Mouse (Mus musculus): Measurements from ENCODE around the gene Arnt.
"Not testable (repeated sequence)": the region's sequence is repeated elsewhere in the genome, so short reads cannot be mapped to it uniquely, and the experiment has no call there.

The Arnt gene

DNA sequence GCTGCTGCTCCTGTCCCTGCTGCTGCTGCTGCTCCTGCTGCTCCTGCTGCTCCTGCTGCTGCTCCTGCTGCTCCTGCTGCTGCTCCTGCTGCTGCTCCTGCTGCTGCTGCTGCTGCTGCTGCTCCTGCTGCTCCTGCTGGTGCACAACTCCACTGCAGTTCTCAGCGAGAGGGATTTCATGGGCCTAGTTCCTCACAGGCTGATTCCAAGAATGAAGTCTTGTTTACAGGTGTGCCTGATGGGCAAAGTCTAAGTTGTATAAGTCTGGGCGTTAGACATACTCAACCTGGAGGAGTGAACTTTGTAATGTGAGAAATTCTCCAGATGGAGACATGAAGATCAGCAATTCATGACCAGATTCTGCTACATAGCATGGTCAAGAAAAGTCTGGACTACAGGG lies 90.5 kb downstream of the Arnt start:
- no peak for DNase-seq (ENCODE audit: inconsistent age in 2 of 2, low spot score in 1 of 2)

DNA sequence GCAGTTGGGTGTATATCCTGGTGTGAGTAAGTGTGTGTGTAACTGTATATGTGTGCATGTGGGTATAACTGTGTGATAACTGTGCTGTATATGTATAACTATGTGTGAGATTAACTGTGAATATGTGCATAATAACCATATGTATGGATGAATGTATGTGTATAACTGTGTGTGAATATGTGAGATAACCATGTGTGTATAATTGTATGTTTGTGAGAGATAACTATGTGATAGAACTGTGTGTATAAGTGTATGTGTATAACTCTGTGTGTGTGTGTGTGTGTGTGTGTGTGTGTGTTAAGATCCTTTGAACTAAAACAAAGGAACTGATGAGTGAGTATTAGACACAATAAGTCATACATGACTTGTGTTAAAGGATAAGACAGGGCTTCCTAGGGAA lies 91.9 kb downstream of the Arnt start:
- DNase-seq (ENCODE audit: inconsistent age in 2 of 2, low spot score in 1 of 2), result no peak

DNA sequence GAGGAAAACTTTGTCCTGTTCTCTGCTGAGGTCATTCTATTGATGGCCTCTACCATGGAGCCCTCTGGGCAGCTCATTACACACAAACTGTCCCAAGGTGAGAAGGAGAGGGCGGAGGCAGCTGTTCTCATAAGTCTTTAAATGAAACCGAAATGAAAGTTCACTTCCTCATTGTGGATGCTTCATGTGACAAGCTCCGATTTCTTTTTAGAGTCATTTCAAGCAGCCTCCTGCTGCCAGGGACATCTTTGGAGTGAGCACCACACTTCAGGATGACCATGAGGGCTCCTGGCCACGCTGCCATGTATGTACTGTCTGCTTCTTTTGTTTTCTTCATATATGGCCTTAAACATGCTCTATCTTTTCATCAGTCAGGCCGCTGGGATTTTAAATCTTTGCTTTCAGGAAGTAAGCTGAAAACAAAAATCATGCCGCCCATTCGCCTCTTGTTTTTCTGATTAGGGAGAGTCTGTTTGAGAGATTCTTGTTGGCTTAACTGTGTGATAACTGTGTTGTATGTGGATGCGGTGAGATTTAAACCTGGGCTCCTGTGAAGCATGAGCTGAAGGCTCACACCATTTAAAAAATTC lies 92.5 kb downstream of the Arnt start, which contains the start of gene Ctss:
Ctss (plus strand) TSS at position 165 of the 590 bp plus-strand sequence.
- no peak for DNase-seq (ENCODE audit: inconsistent age in 2 of 2, low spot score in 1 of 2)

DNA sequence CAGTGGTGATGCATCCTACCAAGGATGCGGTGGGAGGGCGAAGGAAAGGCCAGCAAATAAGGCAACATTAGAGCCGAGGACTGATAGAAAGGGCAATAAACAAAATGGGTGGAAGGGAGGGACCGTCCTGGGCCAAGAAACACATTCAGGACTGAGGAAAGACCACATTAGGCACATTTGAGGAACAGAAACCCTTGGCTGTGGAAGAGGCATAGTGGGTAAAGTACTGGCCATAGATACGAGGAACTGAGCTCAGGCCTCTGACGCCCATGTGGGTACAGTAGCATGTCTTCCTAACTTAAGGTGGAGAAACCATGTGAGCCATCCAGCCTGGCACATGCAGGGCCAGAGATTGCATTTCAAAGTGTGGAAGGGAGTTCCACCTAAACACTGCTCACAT lies 95.6 kb downstream of the Arnt start:
- no peak for DNase-seq (ENCODE audit: inconsistent age in 2 of 2, low spot score in 1 of 2)

DNA sequence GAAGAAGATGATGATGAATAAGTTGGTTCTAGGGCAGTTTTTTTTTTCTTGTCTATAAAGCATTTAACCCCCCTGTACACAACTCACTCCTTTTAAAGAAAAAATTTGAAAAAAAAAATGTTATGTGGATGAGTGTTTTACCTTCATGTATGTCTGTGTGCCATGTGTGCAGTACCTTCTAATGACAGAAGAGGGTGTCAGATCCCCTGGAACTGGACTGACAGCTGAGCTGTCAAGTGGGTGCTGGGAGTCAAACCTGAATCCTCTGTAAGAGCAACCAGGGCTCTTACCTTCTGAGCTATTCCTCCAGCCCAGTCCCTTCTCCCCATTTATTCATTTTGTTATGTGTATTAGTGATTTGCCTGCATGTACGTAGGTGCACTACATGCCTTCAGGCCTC lies 96.8 kb downstream of the Arnt start:
- DNase-seq (ENCODE audit: inconsistent age in 2 of 2, low spot score in 1 of 2), result no peak

DNA sequence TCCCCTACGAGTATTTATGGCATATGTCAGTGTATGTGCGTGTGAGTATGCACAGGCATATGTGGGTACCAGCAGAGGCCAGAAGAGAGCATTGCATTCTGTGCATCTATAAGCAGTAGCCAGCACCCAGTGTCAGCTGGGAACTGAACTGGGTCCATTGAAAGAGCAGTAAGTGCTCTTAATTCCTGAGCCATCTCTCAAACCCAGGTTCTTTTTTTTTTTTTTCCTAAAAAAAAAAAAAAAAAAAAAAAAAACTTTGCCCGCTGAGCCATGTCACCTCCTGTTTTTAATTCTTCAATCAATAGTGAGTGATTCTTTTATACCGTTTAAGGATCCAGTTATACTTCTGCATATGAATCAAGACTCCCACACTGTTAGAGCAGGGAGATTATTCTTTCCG lies 99.2 kb downstream of the Arnt start:
- DNase-seq (ENCODE audit: inconsistent age in 2 of 2, low spot score in 1 of 2), result no peak

DNA sequence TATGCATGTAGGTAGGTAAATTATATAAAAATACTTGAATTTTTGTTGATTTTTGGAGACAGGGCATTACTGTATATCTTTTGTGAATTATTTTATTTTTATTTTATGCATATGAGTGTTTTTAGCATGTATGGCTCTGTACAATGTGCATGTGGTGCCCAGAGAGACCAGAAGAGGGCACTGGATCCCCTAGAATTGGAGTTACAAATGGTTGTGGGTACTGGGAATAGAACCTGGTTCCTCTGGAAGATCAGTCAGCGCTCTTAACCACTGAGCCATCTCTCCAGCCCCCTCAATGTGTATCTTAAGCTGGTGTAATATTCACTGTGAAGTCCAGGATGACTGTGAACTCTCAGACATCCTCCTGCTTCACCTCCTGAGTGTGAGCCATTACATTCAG lies 100.7 kb downstream of the Arnt start:
- DNase-seq (ENCODE audit: inconsistent age in 2 of 2, low spot score in 1 of 2), result no peak

DNA sequence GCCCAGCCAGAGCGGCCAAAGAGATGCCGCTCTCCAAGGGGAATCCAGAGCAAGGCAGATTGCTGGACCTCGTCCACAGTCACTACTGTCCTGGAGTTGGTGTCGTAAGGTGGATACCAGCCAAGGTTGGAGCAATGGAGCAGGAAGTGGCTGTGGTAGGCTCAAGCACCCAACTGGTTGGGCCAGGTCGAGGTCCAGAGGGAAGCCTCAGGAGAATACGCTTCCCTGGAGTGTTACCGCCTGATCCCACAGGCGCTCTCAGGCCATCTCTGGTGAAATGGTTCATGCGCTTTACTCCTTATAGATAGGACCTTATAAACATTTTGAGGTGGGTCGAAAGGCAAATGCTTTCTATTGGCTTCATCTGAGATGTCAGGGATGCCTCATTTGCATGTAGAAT lies 104.7 kb downstream of the Arnt start:
- DNase-seq (ENCODE audit: inconsistent age in 2 of 2, low spot score in 1 of 2), result no peak

DNA sequence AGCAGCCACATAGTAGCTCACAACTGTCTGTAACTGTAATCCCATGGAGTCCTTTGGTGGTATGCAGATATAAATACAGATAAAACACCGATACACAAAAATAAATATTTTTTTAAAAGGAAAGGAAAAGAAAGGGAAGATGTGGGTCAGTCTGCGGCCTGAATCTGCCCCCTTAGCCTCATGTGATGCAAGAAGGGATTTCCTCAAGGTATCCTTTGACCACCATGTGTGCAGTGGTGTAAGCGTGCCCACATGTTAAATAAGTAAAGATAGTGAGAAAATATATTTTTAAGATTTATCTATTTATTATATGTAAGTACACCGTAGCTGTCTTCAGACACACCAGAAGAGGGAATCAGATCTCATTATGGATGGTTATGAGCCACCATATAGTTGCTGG lies 105.6 kb downstream of the Arnt start:
- no peak for DNase-seq (ENCODE audit: inconsistent age in 2 of 2, low spot score in 1 of 2)

DNA sequence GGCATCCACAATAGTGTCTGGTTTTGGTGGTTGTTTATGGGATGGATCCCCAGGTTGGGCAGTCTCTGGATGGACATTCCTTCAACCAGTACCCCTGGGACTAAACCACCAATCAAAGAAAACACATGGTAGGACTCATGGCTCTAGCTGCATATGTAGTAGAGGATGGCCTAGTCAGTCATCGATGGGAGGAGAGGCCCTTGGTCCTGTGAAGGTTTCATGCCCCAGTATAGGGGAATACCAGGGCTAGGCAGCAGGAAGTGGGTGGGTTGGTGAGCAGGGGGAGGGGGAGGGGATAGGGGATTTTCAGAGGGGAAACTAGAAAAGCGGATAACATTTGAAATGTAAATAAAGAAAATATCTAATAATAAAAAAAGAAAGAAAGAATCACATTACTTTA lies 107.0 kb downstream of the Arnt start:
- not testable (repeated sequence) for DNase-seq (ENCODE audit: inconsistent age in 2 of 2, low spot score in 1 of 2)

DNA sequence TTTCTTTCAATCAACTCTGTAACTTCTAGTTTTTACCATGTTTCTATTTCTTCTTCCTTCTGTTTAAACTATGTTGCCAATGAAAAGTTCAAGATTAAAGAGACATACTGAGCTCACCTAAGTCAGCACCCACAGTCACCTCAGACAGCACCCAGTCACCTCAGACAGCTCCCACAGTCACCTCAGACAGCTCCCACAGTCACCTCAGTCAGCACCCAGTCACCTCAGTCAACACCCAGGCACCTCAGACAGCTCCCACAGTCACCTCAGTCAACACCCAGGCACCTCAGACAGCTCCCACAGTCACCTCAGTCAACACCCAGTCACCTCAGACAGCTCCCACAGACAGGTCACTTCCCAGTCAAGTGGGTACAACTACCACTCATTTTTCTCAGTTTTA lies 108.0 kb downstream of the Arnt start:
- no peak for DNase-seq (ENCODE audit: inconsistent age in 2 of 2, low spot score in 1 of 2)

DNA sequence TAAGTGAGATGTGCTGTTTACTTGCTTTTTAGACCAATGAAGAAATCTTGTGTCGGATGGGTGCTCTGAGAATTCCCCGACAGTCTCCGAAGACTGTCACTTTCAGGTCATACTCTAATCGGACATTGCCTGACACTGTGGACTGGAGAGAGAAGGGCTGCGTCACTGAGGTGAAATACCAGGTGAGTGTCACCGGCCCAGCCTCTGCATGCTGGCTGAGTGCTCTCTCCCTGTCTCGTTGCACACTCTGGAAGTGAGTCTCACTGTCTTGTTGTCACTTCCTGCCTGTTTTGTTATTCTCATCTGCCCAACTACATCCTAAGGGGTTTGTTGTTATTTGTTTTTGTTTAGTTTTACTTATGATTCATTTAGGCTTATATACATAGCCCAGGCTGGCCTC lies 108.8 kb downstream of the Arnt start:
- DNase-seq (ENCODE audit: inconsistent age in 2 of 2, low spot score in 1 of 2), result no peak

Data from adrenal gland, adult (tissue).